Mouse (Mus musculus) CH12.LX (cell line): ENCODE data around the gene Nme9.

ENCODE experiments used
- BHLHE40 ChIP-seq: IDR thresholded peaks from 2 replicates; pipeline ENCODE4 v1.6.1; 2011; ENCODE audit warnings: mild to moderate bottlenecking, low read depth, low read length, improper control_type of control experiment
- CTCF ChIP-seq, 2 experiments: IDR thresholded peaks in 1 of 2; conservative IDR thresholded peaks in 1 of 2; 2 replicates each; pipeline ENCODE4 v1.5.1; 2011 to 2012; ENCODE audit warnings: low read depth in 2 of 2, low read length in 2 of 2, improper control_type of control experiment in 1 of 2, inconsistent platforms in 1 of 2, mild to moderate bottlenecking in 1 of 2, moderate library complexity in 1 of 2
- EP300 ChIP-seq: IDR thresholded peaks from 2 replicates; pipeline ENCODE4 v1.6.1; 2011; ENCODE audit warnings: low read length, improper control_type of control experiment
- KAT2A ChIP-seq: IDR thresholded peaks from 2 replicates; pipeline ENCODE4 v1.6.1; 2012; ENCODE audit warnings: low read length, improper control_type of control experiment, inconsistent platforms; ENCODE audit not compliant: insufficient replicate concordance
- POLR2A ChIP-seq: IDR thresholded peaks from 2 replicates; pipeline ENCODE4 v1.6.1; 2011; ENCODE audit warnings: low read depth, mild to moderate bottlenecking, improper control_type of control experiment, low read length
- RAD21 ChIP-seq: IDR thresholded peaks from 2 replicates; pipeline ENCODE4 v1.6.1; 2011; ENCODE audit warnings: low read depth, mild to moderate bottlenecking, low read length, improper control_type of control experiment, moderate library complexity
- ZC3H11A ChIP-seq: IDR thresholded peaks from 2 replicates; pipeline ENCODE4 v1.6.1; 2012; ENCODE audit warnings: low read depth, mild to moderate bottlenecking, inconsistent platforms, low read length, improper control_type of control experiment

DNA sequence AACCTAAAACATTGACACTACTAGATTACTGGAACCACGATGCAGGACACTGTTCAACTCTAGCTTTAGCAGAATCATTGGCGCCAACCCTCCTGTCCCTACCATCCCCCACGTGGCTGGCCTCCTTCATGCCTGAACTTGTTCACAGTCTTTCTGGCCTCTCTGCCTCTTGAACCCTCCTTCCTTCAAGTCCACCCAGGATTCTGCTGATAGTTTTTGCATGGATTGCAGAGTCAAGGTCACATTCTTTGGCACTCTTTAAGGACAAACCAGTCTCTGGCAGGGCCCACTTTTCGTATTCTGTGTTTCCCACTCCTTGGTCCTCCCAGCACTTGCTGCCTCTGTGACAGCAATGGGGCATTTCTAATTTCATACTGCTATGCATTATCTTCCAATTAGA lies 31.9 kb downstream of the Nme9 start:
- TF ChIP-seq BHLHE40, result no peak
- no peak for TF ChIP-seq POLR2A
- no peak for TF ChIP-seq RAD21
- TF ChIP-seq CTCF (conservative IDR thresholded peaks at IDR 0.05 in 1 of 2, IDR thresholded peaks at IDR 0.05 in 1 of 2; ENCODE audit: low read depth in 2 of 2, low read length in 2 of 2), result no peak
- no peak for TF ChIP-seq KAT2A
- no peak for TF ChIP-seq ZC3H11A
- TF ChIP-seq EP300, result no peak
